Mouse (Mus musculus): ENCODE data around the gene Il22ra1.
A peak's percentile ranks its signal among the peaks of the same experiment; 100 is the strongest.

Gene Il22ra1

GRCm38 (mm10) chr4:135736903-135737302 lies 8.9 kb downstream of the Il22ra1 start:
- no peak for DNase-seq

DNA sequence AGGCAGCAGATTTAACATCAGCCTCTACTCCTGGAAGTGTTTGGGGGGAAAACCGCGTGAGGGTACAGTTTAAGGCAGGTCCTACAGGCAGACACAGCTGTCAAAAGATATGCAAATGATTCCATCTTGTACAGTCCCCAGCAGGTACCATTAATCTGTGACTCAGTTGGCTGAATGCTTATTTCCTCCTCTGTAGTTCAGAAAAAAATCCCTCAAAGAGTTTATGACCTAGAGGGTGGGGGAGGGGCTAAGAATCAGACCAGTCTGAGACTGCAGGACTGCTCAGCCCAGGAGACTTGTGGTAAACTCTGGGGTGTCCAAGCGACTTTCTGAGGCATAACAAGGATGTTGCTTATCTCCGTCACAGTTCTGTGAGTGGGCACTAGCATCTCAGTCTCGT lies 10.3 kb downstream of the Il22ra1 start:
- no peak for DNase-seq

DNA sequence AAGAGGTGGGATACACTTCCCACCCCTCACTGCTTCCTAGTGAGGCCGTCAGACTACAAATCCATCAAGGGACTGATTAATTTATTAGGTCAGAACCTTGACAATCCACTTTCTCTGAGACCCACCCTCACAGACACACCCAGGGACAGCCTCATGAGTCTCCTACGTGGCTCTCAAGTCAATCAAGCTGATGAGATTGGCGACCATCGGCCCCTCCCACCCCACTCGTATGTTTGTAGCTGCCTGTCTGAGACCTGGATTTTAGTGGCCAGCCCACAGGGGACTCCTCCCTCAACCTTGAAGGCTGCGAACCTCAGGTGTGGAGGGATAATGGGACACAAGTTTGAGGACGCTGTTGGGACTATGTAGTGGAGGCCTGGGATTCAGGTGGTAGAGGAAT lies 11.2 kb downstream of the Il22ra1 start:
- DNase-seq = no peak

DNA sequence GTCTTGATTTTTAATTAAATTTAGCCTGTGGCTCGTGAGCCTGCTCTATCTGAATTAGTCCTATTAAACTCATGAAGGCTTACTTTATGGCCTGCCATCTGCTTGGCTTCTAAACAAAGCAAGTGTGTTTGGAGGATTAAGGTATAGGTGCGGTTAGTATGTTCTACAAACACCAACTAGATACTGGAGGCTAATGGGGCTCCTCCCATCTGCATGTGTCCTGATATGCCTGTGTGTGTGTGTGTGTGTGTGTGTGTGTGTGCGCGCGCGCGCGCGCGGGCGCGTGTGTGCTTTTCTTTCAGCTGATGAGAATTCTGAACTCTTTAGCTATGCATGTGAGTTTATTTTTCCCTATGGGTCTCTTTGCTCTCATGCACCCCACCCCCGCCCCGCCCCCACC lies 11.7 kb downstream of the Il22ra1 start:
- no peak for DNase-seq

- no peak for DNase-seq
Measured at GRCm38 (mm10) chr4:135743520-135743919, 15.5 kb downstream of the Il22ra1 start.

DNA sequence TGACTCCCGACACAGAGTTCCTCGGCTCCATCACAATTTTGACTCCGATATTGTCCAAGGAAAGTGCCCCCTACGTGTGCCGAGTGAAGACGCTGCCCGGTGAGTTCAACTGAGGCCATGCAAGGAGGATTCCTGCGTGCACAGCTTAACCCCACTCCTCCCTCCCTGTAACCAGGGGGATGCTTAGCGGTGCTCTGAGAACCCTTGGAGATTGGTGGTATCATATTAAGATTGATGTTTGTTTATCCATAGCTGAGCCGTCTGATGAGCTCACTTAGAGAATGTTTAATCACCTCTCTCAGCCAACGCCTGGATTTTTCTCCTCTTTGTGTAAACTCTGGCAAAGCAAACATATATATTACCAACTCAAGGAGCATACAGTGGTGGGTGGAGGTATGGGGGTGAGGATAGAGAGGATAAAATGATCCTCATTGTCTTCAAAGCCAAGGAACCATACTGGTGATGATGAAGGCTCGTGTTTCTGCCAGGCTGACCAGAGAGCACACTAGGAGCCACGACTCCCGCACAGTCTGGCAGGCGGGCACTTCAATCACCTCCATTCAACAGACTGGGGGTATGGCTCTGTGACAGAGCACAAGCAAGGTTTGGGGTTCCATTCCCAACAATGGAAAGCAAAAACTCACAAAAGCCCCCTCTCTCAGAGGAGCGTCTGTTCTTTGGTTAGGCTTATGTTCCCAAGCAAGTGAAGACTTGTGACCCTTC lies 16.9 kb downstream of the Il22ra1 start:
- DNase-seq = no peak

DNA sequence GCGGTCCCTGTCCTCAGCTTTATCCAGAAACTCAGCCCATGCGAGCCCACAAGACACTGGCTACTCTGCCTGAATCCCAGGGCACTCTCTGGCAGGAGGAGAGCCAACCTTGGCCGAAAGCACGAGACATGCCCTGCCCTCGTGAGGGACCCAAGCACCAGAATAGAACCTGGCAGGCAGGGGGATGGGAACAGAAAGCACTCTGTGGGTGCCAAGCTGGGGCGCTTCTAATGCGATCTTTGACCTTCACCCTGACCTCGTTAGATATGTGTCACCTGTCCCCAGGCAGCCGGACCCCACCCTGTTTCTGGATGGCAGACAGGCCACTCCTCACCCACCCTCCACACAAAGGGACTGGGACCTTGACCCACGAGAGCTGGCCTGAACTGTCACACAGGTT lies 17.6 kb downstream of the Il22ra1 start:
- DNase-seq = no peak

DNA sequence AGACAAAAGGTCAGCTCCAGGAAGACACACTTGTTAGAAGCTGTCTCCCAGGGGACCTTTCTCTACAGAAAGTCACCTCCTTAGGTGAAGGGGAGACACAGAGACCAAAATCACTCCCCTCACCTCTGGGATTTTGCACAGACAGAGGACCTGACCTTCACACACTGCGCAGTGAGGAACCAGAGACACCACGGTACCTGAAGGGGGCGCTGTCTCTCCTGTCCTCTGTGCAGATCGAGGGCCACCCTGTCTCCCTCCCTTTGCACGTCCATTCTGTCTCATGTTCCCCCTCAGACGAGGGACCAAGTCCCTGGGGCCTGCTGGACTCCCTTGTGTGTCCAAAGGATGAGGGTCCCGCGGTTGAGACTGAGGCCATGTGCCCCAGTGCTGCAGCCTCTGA lies 22.9 kb downstream of the Il22ra1 start:
- DNase-seq = no peak

DNA sequence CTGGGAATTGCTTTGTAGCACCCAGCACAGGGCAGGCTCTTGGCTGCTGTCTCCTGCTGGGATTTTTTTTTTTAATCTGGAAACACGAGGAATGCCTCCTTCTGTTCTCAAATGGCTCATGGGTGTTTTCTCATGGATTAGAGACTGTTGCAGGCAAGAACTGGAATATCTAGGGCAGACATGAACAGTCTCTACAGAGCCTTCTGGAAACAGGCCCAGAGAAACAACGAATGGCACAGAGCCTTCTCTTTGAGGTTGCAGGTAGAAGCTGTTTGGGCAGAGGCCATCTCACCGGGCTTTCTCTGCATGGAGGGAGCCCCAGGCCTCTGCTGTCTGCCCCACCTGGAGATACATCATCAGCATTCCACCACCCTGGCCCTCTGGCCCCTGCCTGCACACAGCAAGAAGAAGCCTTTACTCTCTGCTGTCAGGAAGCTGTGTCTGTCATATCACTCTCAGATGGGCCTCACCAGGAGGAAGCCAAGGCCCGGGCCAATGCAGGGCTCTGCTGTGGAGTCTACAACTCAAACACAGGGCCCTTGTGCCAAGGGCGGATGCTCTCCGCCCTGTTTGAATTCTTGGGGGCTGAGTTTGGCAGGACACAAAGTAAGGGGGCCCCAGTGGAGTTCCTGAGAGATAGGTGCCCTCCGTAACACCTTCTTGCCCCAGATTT lies 24.3 kb downstream of the Il22ra1 start:
- DNase-seq = no peak

DNA sequence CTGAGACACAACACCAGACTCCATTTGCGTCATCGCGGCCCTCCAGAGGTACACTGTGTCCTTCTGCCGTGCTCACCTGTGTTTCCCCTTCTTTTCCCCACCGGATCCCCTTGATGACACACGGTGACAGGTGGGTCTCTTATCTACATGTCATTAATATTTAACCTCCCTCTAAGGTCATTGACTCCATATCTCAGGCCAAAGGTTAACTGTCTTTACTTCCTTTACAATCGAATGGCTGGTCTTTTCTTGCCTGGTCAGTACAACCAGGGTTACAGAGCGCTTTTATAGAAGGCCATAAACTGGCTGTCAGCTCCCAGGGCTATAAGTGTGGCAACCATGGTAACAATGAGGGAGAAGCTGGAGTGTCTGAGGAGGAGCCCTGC lies 24.8 kb downstream of the Il22ra1 start:
- no peak for DNase-seq

GRCm38 (mm10) chr4:135758331-135758730 lies 30.4 kb downstream of the Il22ra1 start:
- DNase-seq = no peak

DNA sequence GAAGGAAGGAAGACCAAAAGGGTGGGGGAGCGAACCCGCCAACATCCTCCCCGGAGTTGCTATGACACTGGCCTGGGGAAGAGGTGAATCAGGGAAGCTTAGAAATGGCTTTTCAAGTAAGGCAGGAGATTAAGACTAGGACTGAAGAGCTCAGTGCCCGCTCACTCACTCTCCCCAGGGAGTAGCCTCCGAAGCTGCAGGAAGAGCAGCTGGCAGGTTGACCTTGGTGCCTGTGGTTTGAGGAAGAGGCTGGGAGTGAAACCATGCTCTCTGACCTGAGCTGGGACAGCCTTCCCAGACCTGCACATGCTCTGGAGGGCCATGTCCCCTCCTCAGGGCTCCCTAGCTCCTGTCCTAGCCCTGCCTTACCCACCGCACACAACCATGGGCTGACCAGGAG lies 30.9 kb downstream of the Il22ra1 start:
- no peak for DNase-seq

GRCm38 (mm10) chr4:135759356-135759976 lies 31.5 kb downstream of the Il22ra1 start, which contains the start of gene Myom3:
Gene Myom3, plus strand, starts transcription at chr4:135759715.
- no peak for DNase-seq

DNA sequence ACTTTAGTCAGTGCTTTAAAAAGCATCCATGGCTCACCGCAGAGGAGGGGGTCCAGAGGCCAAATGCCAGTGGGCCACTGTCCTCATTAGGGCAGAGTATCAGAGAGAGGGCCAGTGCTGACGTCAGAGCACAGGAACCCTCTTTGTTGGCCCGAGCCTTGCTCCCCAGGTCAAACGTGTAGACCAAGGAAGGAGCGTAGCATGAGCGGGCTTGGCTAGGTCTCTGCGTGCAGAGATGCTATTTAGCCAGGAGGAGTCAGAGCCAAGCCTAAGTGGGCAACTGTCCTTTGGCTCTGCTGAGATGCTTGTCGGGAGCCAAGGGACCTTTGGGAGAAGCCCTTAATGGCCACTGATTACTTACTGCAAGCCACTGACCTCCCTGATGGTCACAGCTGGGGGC lies 33.1 kb downstream of the Il22ra1 start:
- no peak for DNase-seq

DNA sequence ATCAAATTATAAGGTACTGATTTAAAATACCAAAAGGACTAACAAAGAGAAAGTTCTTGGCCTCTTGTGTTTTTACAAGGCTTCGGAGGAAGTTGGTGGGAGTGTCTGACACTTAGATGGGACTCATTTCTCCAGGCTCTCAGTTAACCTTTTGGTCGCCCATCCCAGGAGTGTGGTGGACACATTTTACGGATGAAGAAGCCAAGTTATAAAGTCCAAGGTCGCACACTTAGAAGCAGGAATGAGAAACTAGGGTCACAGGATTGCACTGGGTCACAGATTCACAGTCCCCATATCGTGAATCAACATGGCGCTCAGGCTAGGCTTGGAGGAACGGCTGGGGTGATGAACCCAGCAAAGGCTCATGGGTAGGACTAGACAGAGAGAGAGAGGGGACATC lies 33.6 kb downstream of the Il22ra1 start:
- no peak for DNase-seq

DNA sequence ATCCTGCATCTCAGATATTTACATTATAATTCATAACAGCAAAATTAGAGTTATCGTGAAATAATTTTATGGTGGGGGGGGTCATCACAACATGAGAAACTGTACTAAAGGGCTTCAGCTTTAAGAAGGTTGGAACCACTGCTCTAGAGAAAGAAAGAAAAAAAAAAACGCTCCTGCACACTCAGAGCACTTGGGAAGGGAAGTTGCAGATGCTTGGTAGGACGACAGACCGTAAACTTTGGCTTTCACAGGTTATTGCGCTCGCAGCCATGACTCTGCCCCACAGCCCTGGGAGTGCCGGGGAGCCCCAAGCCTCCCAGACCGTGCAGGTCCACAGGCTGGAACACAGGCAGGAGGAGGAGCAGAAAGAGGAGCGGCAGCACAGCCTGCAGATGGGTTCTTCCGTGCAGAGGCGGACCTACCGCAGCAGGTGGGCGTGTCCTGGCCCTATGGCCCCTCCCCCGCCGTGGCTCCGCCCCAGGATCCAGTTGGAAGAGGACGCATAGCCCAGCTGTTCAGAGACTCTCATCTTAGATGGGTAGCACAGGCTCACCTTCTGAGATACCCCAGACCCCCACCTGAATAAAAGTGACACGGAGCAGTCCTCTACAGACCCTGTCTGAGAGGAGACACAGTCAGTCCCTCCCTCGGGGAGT lies 34.4 kb downstream of the Il22ra1 start:
- no peak for DNase-seq

- DNase-seq = no peak
Measured at GRCm38 (mm10) chr4:135764700-135765099, 36.7 kb downstream of the Il22ra1 start.

DNA sequence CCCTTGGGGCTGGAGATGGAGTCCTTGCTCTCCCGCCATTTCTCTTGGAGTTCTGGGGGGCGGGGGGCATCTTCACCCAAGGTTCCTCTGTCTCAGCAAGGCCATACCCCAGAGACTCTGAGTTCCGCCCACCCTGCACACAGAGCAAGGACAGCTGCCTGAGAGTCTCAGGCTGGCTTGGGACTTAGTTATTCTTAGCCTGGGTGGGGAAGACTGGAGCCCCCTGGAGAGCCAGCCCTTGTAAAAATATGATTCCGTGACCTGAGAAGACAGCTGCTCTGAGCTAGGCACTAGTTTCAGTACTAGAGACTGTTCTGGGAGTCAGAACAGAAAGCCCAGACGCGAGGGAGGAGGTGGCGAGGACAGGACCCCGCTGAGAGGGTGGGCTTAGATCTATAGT lies 37.7 kb downstream of the Il22ra1 start:
- DNase-seq = no peak

- no peak for DNase-seq
Measured at GRCm38 (mm10) chr4:135766976-135767375, 39.0 kb downstream of the Il22ra1 start.

DNA sequence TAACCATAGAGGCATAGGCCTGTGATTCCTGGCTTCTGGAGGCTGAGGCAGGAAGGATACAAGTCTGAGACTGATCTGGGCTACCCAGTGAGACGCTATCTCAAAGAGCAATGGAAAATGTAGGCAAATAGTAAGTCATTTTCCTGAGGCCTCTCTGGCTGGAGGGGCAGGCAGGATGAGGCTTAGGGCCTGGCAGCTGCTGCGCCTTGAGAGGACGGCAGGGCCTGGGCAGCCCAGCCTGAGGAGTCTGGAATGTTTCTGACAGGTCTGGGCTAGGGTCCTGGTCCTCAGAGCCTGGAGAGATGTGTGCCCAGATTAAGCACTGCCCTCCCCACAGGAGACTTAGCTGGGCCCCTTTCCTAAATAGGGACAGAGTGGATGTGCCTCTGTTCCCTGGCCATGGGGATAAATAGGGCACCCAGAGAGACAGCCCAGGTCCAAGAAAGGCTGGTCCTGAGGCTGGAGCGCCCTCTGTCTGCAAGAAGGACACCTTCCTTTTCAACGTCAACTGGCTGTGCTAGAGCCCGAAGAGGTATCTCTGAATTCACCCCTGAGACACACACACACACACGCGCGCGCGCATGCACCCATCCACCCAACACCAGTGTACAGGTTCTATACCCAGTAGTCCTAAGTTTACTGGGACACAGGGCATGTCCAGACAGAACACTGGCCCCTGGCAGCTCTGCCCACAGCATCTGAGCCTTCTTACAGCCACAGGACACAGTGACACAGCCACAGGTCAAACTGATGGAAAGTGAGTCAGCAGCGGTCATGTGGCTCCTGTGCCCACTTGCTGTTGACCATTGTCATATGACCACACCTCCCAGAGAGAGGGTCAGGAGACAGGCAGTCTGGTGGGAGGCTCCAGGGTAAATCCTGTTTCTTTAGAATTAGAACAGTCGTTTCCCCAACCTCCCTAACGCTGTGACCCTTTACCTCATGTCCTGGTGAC lies 40.9 kb downstream of the Il22ra1 start:
- peak; percentile 42 to 45 for DNase-seq

DNA sequence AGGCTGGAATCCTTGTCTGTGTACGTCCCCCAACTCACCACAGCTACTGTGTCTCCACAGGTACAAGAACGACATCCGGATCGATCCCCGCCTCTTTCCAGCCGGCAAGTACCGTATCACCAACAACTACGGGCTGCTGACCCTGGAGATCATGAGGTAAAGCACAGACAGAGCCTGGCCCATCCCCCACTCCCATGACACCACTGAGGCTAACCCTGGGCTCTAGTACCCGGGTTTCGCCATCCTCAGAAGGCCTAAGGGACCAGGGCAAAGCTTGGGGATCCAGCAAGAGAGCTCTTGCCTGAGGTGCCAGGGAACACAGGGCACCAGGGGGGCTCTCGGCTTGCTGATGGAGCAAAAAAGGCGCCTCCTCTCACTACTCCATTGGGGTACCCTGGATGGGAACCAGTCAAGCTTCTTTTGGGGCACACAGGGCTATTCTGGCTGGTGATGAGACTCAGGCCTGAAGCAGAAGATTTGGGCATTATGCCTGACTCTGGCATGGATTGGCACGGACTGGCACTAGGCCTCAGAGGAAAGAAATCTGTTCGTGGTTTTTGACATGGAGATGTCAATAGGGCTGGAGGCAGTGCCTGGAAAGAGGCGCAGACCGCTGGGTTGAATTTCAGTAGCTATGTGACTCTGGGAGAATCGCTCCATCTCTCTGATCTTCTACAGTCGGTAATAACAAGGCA lies 42.8 kb downstream of the Il22ra1 start:
- DNase-seq = no peak

- no peak for DNase-seq
Measured at GRCm38 (mm10) chr4:135771592-135771991, 43.6 kb downstream of the Il22ra1 start.

All from cerebellum, adult 18-20 months (tissue).